Mouse (Mus musculus) testis, adult 2 months (tissue): Measurements from ENCODE around the gene Slc12a8.

Experiments used
- CTCF ChIP-seq: fragments of 200-500 bp; IDR thresholded peaks from 2 replicates; pipeline ENCODE4 v1.5.1; 2012; ENCODE audit warnings: low read depth, mild to moderate bottlenecking, inconsistent platforms, low read length, moderate library complexity; ENCODE audit not compliant: control insufficient read depth, insufficient read depth, insufficient replicate concordance
- POLR2A ChIP-seq: fragments of 200-500 bp; IDR thresholded peaks from 2 replicates; pipeline ENCODE4 v1.6.1; 2012; ENCODE audit warnings: low read depth, mild to moderate bottlenecking, inconsistent platforms, low read length, moderate library complexity; ENCODE audit not compliant: control insufficient read depth

DNA sequence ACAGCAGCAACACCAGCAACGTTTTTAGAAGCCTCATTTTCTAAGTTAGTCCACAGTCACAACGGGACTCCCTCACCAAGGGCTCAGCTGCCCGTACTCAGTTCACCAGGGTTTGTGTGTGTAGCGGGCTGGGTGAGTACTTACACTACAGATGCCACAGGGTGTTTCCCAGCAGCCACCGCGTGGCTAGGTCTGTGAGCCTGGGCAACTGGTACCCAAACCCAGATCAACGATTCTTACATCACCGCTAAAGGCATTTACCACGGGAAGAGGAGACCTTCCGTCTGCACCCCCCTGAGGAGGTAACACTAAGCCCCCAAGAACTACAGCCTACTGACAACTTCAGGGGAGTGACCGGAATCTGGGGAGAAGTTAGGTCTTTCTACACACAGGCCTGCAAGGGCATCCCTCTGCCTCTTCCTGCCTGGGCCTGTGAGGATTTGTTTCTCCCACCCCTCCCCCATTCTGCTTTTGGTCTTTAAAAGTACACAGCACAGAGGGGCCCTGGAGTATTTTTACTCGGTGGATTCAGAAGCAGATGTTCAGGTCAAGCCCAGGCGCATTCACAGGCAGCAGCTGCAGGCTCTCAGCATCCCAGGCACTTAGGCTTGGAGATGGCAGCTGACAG, 67.4 kb downstream of the Slc12a8 start:
- TF ChIP-seq POLR2A (no peak), CTCF (no peak)
